23 mouse cellular contexts compared by ENCODE assay signal in genomic region chr5:150150986-150151385, GRCm38 (mm10).
"Had no signal": no experiment of that assay in that cellular context is flagged by ENCODE, and none has a peak within 500 bp of the region (broad histone marks: within the 10 kb centered on the region; RNA-seq: fewer than 3 reads in every experiment).

No protein-coding gene starts in this region.

- H3K27me3 ChIP-seq: heart, embryonic 13.5 days; heart, embryonic 15.5 days; hindbrain, embryonic 12.5 days; kidney, embryonic 15.5 days; limb, embryonic 13.5 days; limb, embryonic 15.5 days; liver, embryonic 12.5 days had no signal

- DNase-seq: gastrocnemius, postnatal 14 days; gastrocnemius, postnatal 36 days; heart, adult 11 months; heart, adult 2 months; heart, postnatal 14 days; heart, postnatal 36 days; kidney, adult 11 months; kidney, adult 2 months; kidney, adult 9 months; kidney, postnatal 14 days; kidney, postnatal 36 days; layer of hippocampus, adult 9-11 months; layer of hippocampus, postnatal 36 days had no signal

- H3K4me3 ChIP-seq: heart, adult 2 months; heart, embryonic 13.5 days; heart, embryonic 15.5 days; hindbrain, embryonic 12.5 days; kidney, embryonic 15.5 days; limb, embryonic 13.5 days; limb, embryonic 15.5 days; liver, embryonic 12.5 days had no signal

- H3K27ac ChIP-seq: hindbrain, embryonic 12.5 days; hindbrain, embryonic 14.5 days; kidney, postnatal 0 days; limb, embryonic 13.5 days; limb, embryonic 15.5 days; liver, embryonic 12.5 days; liver, embryonic 14.5 days had no signal
